Mouse (Mus musculus): ENCODE measurements around the gene Tnpo1.

GRCm38 (mm10) chr13:98881991-98882390, 44.2 kb downstream of the Tnpo1 start:
- no peak for TF ChIP-seq EP300 (IDR thresholded peaks at IDR 0.05)
- 0 out of 2 replicates have a peak, but pooled peaks have one; percentile 3 for TF ChIP-seq CTCF (IDR thresholded peaks at IDR 0.05)

Measured in lung, postnatal 0 days (tissue).